Mouse (Mus musculus): ENCODE measurements around the gene Adam22.
"Not testable (repeated sequence)": the region's sequence is repeated elsewhere in the genome, so short reads cannot be mapped to it uniquely, and the experiment has no call there.

Adam22 gene

DNA sequence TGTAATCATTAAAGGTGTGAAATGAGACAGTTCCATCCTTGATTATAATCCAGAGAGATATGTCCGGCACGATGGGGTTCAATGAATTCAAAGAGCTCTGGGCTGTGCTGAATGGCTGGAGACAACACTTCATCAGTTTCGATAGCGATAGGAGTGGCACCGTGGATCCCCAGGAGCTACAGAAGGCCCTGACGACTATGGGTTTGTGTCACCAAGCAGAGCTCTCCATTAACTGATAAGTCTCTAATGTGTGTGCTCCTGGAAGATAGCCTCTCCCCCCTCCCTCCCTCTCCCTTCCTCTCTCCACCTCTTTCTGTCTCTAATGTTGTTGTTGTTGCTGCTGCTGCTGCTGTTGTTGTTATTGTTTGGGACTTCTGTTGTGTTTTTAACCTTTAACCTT, 304.8 kb downstream of the Adam22 start:
- no peak for DNase-seq (ENCODE audit: low read depth in 1 of 2, low spot score in 2 of 2)

DNA sequence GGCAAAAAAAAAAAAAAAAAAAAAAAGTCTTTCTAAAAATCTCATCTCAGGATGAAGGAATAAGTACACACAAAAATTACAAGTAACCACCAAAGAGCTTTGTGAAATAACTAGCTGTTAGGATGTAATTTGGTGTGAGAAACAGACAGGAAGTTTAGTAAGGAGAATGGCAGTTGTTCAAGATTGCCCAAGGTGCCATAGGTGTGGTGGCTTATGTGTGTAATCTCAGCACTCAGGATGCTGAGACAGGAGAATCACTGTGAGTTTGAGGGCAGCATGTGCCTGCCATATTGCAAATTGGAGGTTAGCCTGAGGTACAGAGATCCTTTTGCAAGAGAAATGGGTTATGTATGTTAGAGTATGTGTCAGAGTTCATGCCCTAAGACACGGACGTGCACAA, 305.5 kb downstream of the Adam22 start:
- no peak for DNase-seq (ENCODE audit: low read depth in 1 of 2, low spot score in 2 of 2)

DNA sequence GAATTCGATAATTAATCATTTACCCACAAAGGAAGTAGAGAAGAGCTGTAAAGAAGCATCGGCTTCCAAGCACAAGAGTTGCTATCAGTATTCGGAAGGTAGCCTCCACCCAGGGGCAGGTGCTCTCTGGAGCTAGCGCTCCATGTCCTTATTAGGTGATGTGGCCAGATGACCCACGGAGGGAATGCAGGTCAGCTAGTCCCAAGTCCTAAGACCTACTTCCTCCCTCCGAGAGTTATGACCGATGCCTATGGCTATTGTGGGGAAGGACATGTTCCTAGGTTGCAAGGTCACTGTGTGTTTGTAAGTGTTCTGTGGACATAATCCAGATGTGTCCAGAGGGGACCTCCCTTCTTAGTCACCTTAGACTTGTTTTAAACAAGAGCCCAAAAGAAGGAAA, 309.9 kb downstream of the Adam22 start:
- DNase-seq (ENCODE audit: low read depth in 1 of 2, low spot score in 2 of 2): no peak

GRCm38 (mm10) chr5:8057018-8057323, 311.0 kb downstream of the Adam22 start:
- DNase-seq (ENCODE audit: low read depth in 1 of 2, low spot score in 2 of 2): no peak

GRCm38 (mm10) chr5:8056141-8057017, 311.6 kb downstream of the Adam22 start:
- DNase-seq (ENCODE audit: low read depth in 1 of 2, low spot score in 2 of 2): peak; percentile 62 to 78

GRCm38 (mm10) chr5:8055721-8056129, 312.2 kb downstream of the Adam22 start:
- no peak for DNase-seq (ENCODE audit: low read depth in 1 of 2, low spot score in 2 of 2)

DNA sequence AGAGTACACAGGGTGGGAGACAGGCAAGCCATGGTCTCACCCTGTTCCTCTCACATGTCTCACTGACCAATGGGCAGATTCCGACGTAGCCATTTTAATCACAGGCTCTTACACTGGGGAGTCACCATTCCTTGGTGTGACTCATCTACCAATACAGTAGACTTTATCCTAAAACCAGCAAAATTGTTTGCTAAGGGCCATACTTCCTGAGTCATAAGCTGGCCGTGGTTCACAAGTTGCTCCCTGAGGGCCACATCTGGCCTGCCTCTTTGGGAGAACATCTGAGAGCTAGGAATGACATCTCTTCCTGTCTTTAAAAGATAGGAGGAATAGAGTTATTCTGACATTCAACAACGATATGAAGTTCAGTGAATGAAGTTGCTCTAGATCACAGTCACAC, 314.1 kb downstream of the Adam22 start:
- DNase-seq (ENCODE audit: low read depth in 1 of 2, low spot score in 2 of 2): no peak

DNA sequence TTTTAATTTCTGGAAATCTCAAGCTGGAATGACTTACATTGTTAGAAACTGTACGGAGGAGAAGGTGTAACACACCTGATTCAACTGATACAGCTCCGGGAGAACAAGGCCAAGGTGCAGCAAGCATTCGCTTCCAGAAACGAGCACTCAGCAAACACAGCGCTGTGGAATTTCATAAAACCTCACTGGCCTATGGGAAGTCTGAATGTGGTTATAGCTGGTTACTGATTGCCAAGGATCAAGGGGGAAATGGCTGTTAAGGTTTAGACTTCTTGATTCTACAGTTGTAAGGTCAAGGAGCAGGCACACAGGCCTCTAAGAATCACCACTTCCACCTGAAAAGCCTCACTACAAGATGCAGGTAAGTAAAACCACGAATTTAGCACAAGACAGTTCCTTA, 322.1 kb downstream of the Adam22 start, which contains the start of gene Sri:
Gene Sri (plus strand): TSS at position 224 of the 400 bp plus-strand sequence.
- no peak for DNase-seq (ENCODE audit: low read depth in 1 of 2, low spot score in 2 of 2)

GRCm38 (mm10) chr5:8034596-8034995, 333.4 kb downstream of the Adam22 start:
- not testable (repeated sequence) for DNase-seq (ENCODE audit: low read depth in 1 of 2, low spot score in 2 of 2)

Data from monocyte, adult 2 months (primary cell).